Mouse (Mus musculus) Patski (cell line): Measurements from ENCODE around the gene Arrb1. TPM values are rescaled to one million over a fixed set of nuclear protein-coding genes. Genes with fewer than 3 reads are reported as not detected.
A peak's percentile ranks its signal among the peaks of the same experiment; 100 is the strongest.

ENCODE experiments used
- ATAC-seq: fragments of 100-300 bp; one replicate; pipeline ENCODE4 v1.8.0; 2021
- CTCF ChIA-PET: fragments of 350-600 bp; sonication (Branson Sonifier 250); formaldehyde crosslinking; loops from one replicate; lab custom pipeline; 2022; ENCODE audit warnings: inconsistent platforms; lab: Charles Lee
- POLR2A ChIA-PET: fragments of 350-600 bp; sonication (Branson Sonifier 250); formaldehyde crosslinking; loops from one replicate; lab custom pipeline; 2022; ENCODE audit warnings: antibody characterized with exemption, inconsistent platforms; lab: Charles Lee
- DNase-seq: peaks from one replicate; pipeline ENCODE4 v3.0.0-alpha.2; 2011; ENCODE audit warnings: low read depth, low spot score
- H3K27me3 ChIP-seq: fragments of 371-371 bp; one replicate; pipeline ENCODE4 v1.5.1; 2021
- CTCF ChIP-seq: fragments of 100-300 bp; IDR thresholded peaks from one replicate; pipeline ENCODE4 v1.5.1; 2021
- in situ Hi-C: fragments of 300-500 bp; cut with MboI; formaldehyde crosslinking; loops from 3 replicates; pipeline ENCODE4 v1.11.1; 2018; ENCODE audit warnings: low pct_unique_long_range_greater_than_20kb, mixed read lengths
- polyA plus RNA-seq: library from polyadenylated mRNA; unstranded; gene quantifications from one replicate; pipeline ENCODE4 v1.2.3, GENCODE M21; 2021

Arrb1 gene
- polyA plus RNA-seq, 1 experiment from 2014 or later, result 11.7 TPM

DNA sequence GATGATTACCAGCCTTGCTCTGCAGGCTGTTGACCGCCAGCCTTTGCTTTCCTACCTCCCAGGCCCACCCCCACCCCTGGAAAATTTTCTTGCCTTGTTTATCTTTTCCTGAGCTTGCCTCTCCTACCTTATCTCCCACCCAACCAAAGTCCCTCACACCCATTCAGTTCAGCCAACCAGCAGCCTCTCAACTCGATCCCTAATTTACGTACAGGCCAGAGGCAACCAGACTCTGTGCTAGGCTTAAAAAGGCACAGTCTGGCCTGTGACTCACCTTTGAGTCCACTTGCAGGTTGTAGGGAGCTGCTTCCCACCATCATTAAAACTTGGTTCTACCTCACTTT, 18.5 kb upstream of the Arrb1 start:
- in situ Hi-C loops, result no loop called here
- TF ChIP-seq CTCF, result no peak
- POLR2A ChIA-PET, result interaction anchor here (0.6 kb wide), 1 partner anchor 68 kb away, joined by 6 read pairs; no protein-coding TSS in a partner anchor
- no peaks in the 10 kb centered on the region for H3K27me3 ChIP-seq
- CTCF ChIA-PET, result no interaction called here
- no peak for DNase-seq
- no peak for ATAC-seq

DNA sequence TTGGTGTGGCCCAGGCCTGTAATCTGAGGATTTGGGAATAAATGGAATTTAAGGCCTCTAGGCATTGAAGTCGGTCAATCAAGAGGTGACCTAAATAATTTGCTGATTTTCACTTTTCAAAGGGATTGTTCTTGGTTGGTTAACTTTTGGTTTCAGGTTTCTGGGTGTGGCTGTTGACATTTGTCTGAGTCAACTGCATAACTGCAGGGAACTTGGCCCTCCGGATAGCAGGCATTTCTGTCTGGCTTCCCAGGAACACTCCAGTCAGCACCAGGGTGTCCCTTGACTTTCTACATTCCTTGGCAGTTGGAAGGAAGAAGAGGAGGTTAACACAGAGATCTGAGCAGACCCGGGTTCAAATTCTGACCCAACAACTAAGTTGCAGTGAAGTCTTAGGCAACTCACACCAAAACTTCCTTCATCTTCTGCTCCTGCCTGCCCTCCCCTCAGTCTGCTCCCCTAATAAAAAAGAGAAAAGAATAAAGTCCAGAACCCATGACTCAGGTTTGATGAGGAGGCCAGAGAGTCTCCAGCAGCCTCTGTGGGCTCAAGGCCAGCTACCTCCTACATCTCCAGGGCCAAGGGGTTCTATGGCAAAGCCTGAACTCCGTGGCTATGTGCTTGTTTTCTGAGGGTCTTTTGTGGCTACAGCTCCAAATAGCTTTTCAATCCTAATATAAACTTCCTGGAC, 16.2 kb upstream of the Arrb1 start:
- H3K27me3 ChIP-seq, result no peaks in the 10 kb centered on the region
- DNase-seq (peak; percentile 25), ATAC-seq (peak; percentile 69)
- no peak for TF ChIP-seq CTCF
- in situ Hi-C loops, result no loop called here
- POLR2A ChIA-PET, result interaction anchor here (1.4 kb wide), 1 partner anchor 19 kb away, joined by 3 read pairs; no protein-coding TSS in a partner anchor
- CTCF ChIA-PET, result no interaction called here

DNA sequence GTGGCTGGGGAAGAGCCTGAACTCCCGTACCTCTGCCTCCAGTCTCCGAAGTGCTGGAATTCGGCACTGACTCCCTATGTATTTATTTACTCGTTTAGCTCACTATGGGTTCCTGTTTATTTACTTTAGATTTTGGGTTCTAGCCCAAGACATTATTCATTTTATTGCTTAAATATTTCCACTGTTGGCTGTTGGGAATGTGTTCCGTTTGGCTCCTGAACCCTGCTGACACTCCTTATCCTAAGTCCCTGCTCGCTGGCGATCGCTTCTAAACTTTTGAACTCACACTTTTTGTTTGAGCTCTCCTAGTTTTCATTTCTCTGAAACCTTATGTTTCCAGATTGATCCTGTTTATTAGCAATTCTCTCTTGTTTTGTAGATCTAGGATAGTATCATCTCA, 12.1 kb upstream of the Arrb1 start:
- ChIA-PET CTCF (interaction anchor here (0.8 kb wide), 1 partner anchor 15 kb away, joined by 3 read pairs; no protein-coding TSS in a partner anchor), POLR2A (interaction anchor here (0.6 kb wide), 1 partner anchor 24 kb away, joined by 3 read pairs; no protein-coding TSS in a partner anchor)
- in situ Hi-C loops, result no loop called here
- no peak for ATAC-seq
- H3K27me3 ChIP-seq, result no peaks in the 10 kb centered on the region
- no peak for DNase-seq
- no peak for TF ChIP-seq CTCF

DNA sequence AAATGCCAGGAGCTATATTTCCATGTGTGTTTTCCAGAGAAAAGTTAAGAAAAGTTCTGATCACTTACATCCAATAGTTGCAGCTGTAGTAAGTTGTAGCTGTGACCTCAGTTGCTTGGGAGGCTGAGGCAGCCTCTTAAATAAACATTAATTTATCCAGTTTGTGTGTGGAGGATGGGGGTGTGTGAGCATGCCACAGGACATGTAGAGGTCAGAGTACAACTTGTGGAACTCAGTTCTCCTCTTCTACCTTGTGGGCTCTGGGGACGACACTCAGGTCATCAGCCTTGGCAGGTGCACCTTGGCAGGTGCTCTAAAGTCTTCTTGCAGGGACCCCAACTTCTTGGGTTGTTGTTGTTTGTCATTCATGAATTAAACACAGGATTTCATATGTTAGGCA, 11.4 kb upstream of the Arrb1 start:
- ATAC-seq (no peak), DNase-seq (no peak)
- no peaks in the 10 kb centered on the region for H3K27me3 ChIP-seq
- ChIA-PET CTCF (interaction anchor here (0.8 kb wide), 1 partner anchor 14 kb away, joined by 3 read pairs; no protein-coding TSS in a partner anchor), POLR2A (no interaction called here)
- in situ Hi-C loops, result no loop called here
- TF ChIP-seq CTCF, result no peak

DNA sequence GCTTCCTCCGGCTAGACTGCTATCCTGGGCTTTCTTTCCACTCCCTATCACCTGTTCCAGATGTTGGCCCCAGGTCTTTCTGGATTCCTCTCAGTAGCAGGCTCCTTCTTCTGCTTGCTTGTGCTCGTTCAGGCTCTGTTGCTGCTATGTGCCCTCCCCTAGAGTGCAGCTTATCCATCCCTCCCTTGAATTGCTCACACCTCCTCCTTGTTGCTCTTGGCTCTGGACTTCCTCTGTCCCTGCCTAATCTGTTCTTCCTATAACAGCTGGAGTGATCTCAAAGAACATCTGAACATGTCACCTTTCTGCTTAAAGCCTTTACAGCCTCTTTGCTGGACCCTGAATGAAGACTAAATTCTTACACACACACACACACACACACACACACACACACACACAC, 6.7 kb upstream of the Arrb1 start:
- in situ Hi-C loops, result no loop called here
- POLR2A ChIA-PET, result no interaction called here
- H3K27me3 ChIP-seq, result no peaks in the 10 kb centered on the region
- TF ChIP-seq CTCF, result no peak
- DNase-seq (no peak), ATAC-seq (no peak)
- CTCF ChIA-PET, result interaction anchor here (0.7 kb wide), 1 partner anchor 15 kb away, joined by 3 read pairs; no protein-coding TSS in a partner anchor

DNA sequence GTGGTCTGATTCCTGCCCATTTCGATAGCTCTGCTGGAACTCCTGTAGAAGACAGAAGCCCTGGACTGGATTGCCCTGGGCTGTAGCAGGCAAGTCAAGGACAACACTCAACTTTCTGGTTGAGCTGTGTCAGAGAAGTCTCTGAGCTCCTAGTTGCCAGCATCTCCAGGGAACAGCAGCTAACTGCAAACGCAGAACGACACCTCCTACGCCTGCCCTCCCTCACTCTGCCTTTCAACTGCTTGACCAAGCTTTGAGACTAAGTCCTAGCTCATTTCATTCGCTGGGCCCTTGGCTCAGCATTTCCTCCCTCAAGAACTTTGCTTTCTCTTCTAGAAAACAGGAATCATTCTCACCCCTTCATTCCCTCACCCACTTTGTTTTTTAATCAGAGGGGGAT, 5.9 kb upstream of the Arrb1 start:
- in situ Hi-C loops, result no loop called here
- POLR2A ChIA-PET, result no interaction called here

DNA sequence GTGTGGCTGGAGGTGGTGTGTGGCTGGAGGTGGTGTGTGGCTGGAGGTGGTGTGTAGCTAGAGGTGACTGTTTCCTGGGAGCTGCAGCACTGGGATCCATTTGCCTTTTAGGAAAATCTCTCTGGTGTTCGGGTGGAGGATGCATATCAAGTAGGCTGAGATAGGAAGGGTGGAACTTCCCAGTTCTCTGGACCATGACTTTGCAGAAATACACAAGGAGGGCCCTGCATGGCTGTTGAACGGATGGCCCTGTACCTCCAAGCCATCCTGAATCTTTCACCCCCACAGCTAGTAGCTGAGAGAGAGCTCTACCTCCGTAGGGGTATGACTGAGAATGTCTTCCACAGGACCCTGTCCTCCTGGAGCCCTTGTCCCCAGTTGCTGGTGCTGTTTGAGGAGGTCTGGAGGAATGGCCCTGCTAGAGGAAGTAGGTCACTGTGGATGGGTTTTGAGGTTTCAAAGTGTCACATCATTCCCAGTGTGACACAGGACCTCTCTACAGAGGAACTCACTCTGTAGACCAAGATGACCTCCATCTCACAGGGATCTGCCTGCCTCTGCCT, 3.8 kb upstream of the Arrb1 start:
- ChIA-PET CTCF (no interaction called here), POLR2A (no interaction called here)
- no peak for TF ChIP-seq CTCF
- no peak for DNase-seq
- no peaks in the 10 kb centered on the region for H3K27me3 ChIP-seq
- no peak for ATAC-seq
- in situ Hi-C loops, result no loop called here

More for the DNA sequence above, 5.9 kb upstream of the Arrb1 start:
- H3K27me3 ChIP-seq, result no peaks in the 10 kb centered on the region
- CTCF ChIA-PET, result no interaction called here
- ATAC-seq, result no peak
- DNase-seq, result no peak
- TF ChIP-seq CTCF, result no peak

DNA sequence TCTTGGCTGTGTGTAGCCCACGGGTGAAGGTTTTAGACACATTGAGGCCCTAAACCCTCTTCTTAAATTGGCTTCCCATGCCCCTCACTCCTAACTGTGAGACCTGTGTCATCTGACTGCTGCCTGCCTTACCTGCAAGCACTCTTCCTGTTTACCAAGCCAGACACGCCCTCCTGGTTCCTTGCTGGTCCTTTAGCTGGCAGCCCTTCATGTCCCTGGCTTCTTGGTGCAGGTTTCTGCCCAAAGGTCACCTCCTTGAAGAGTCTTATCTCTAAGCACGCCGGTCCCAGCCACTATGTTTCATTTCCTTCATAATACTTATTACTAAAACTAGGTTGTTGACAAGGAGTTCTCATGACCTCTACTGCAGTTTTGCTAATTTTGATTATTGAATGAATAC, 2.7 kb upstream of the Arrb1 start:
- in situ Hi-C loops, result no loop called here
- no peak for DNase-seq
- ATAC-seq, result no peak
- H3K27me3 ChIP-seq, result no peaks in the 10 kb centered on the region
- CTCF ChIA-PET, result no interaction called here
- POLR2A ChIA-PET, result no interaction called here
- no peak for TF ChIP-seq CTCF

DNA sequence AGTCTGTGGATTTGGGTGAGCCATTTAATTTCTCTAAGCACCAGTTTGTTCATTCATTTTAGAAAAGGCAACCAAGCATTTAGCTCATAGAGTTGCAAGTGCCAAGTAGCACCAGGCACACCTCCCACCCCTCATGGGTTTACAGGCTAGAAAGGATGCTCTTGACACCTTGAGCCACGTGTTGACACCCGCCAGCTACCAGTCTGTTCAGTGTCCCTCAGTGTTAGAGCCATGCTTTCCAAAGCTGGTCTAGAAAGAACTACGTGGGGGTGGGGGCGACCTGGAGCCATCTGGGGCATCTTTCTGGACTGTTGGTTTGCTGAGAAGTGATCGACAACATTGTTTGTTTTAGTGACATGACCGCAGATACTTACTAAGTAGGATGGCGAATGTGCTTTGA, 1.7 kb upstream of the Arrb1 start:
- CTCF ChIA-PET, result interaction anchor here (1.5 kb wide), 1 partner anchor 31 kb away, joined by 4 read pairs; no protein-coding TSS in a partner anchor
- TF ChIP-seq CTCF, result no peak
- H3K27me3 ChIP-seq, result no peaks in the 10 kb centered on the region
- in situ Hi-C loops, result no loop called here
- DNase-seq, result no peak
- ATAC-seq, result no peak
- POLR2A ChIA-PET, result no interaction called here

DNA sequence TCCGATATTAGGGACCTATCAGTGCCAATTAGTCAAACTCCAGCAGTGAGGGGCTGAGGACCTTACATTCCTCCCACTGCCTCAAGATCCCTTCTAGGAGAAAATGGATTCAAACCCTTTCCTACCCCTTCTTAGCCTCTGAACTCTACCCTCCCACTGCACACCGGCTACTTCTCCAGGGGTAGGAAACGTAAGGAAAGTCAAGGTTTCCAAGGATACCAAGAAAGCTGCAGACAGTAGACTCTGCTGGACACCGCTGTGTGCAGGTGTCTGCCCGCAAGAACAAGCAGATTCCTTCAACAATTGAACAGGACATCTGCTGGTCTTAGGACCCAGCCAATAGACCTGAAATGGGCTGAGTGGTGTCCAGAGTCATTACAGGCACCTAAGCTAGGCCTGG, 765 bp upstream of the Arrb1 start:
- ChIA-PET CTCF (no interaction called here), POLR2A (no interaction called here)
- in situ Hi-C loops, result no loop called here
- TF ChIP-seq CTCF, result no peak
- DNase-seq (no peak), ATAC-seq (no peak)
- no peaks in the 10 kb centered on the region for H3K27me3 ChIP-seq

DNA sequence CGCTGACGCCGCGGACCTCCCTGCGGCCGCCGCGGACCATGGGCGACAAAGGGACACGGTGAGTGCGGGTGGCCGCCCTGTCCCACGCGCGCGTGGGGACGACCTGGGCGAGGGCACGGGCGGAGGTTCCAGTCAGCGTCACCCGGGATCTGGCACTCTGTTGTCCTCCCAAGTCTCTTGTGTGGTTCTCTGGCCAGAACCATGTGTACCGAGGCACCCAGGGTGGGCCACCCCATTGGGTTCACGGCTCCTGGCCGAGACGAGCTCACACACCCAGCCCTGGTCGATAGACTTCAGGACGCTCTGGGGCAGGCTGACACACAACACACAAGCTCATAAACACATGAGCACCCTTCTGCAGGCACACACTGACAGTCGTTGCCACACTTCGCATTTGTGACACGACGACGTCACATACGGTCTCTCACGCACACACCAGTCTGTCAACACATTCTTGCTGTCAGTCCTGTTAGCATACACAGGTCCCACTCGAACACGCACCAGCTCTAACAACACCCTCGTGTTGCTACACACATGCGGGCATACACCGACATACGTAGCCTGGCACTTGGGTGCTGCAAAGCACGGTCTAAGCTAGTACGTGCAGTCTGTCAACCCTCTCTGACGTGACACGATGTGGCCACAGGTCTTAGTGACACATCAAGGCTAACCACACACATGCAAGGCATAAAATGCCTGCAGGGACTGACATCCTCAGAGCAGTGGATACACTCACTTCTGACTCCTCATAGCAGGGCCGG, 655 bp downstream of the Arrb1 start:
- ATAC-seq (no peak), DNase-seq (no peak)
- CTCF ChIA-PET, result interaction anchor here (2.8 kb wide), 1 partner anchor 12 kb away, joined by 9 read pairs; no protein-coding TSS in a partner anchor
- TF ChIP-seq CTCF, result no peak
- H3K27me3 ChIP-seq, result no peaks in the 10 kb centered on the region
- in situ Hi-C loops, result no loop called here
- POLR2A ChIA-PET, result no interaction called here
